Mouse (Mus musculus) limb, embryonic 10.5 days (tissue): ENCODE measurements around the gene Chrna9. TPM values are rescaled to one million over a fixed set of nuclear protein-coding genes. Genes with fewer than 3 reads are reported as not detected.

Source experiments
- DNase-seq: peaks from one replicate; pipeline ENCODE4 v3.0.0-alpha.2; 2017; ENCODE audit warnings: low spot score
- H3K27ac ChIP-seq: fragments of 300-500 bp; sonication (generic); 2 replicates; pipeline ENCODE4 v1.5.1; 2016; ENCODE audit warnings: mild to moderate bottlenecking
- H3K27me3 ChIP-seq: fragments of 300-500 bp; sonication (generic); 2 replicates; pipeline ENCODE4 v1.6.1; 2016; ENCODE audit warnings: low read depth, mild to moderate bottlenecking; ENCODE audit not compliant: poor library complexity, severe bottlenecking
- H3K36me3 ChIP-seq: fragments of 300-500 bp; sonication (generic); 2 replicates; pipeline ENCODE4 v1.6.1; 2016; ENCODE audit warnings: mild to moderate bottlenecking, moderate library complexity
- H3K4me1 ChIP-seq: fragments of 300-500 bp; sonication (generic); 2 replicates; pipeline ENCODE4 v1.6.1; 2016
- H3K4me3 ChIP-seq: fragments of 300-500 bp; sonication (generic); 2 replicates; pipeline ENCODE4 v1.5.1; 2016; ENCODE audit warnings: mild to moderate bottlenecking, moderate library complexity
- H3K9me3 ChIP-seq: fragments of 300-500 bp; sonication (generic); replicated peaks from 2 replicates; pipeline ENCODE4 v1.6.1; 2016; ENCODE audit warnings: mild to moderate bottlenecking
- WGBS: fragments of 180-500 bp; shearing (Covaris S2); methylation state at CpG from one replicate; pipeline ENCODE4 v1.1.7; 2016; 5-methylcytosine and 5-hydroxymethylcytosine counted together
- polyA plus RNA-seq: library from polyadenylated mRNA; unstranded; fragments of >200 nt; fragmentation: Nextera tagmentation; extraction: Ambion mirVana; gene quantifications from 2 replicates; pipeline ENCODE4 v1.2.1, GENCODE M21; 2016

Gene Chrna9
- polyA plus RNA-seq, 1 experiment from 2014 or later = 0.23 TPM

DNA sequence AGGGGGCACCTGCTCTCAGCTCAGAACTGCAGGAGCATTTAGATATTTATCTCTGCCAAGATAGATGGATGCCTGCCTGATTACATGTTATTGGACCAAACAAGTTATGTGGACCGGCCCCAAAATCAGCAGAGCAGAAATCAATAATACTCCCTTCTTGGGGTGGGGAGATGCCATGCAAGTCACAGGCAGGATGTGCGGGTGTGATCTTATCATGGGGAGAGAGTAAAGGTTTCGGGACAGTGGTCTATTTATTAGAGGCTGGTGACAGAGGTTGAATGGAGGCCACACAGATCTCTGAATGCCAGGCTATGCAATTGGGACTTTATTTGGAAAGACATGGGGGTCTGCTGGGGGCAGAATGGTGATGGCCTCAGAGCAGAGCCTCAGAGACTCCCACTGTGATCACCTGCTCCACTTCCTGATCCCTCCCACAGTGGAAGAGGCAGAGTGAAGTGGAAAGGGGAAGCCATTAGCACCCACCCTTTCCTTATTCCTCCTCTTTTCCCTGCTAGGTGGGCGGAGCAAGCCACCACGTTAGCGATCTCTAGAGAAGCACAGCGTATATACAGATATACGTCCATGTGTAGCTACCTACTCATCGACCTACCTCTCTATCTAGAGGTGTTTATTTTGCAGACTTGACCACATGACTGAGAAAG lies 13.1 kb upstream of the Chrna9 start:
- Histone ChIP-seq H3K27ac (no peak overlapping the region), H3K4me3 (no peak overlapping the region), H3K9me3 (no peaks in the 10 kb centered on the region), H3K27me3 (no peaks in the 10 kb centered on the region), H3K36me3 (no peaks in the 10 kb centered on the region), H3K4me1 (peaks cover 12% of the 10 kb centered on the region)
- 80% methylated on average over 9 of the region's 9 CpGs for WGBS
- no peak for DNase-seq

DNA sequence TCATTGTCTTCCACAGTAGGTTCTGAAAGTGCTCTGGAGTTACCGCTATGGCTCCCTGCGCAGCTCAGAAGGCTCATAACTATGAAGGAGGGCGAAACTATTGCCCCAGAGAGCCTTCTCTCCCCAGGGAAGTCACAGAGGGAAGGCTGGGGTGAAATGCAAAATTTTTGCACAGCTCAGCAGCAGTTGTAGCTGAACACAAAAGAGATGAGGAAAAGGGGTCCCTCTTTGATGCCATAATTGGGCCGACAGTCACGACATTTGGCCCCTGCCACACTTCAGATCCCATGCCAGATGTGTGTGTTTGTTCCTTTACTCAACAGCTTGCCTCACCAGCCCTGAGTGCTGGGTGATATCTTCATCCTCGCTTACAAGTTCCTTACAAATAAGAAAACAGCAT lies 8.1 kb upstream of the Chrna9 start:
- Histone ChIP-seq H3K27ac (no peak overlapping the region), H3K4me1 (no peaks in the 10 kb centered on the region), H3K27me3 (no peaks in the 10 kb centered on the region), H3K36me3 (no peaks in the 10 kb centered on the region), H3K4me3 (no peak overlapping the region), H3K9me3 (no peaks in the 10 kb centered on the region)
- no peak for DNase-seq
- WGBS = 76% methylated on average over 6 of the region's 6 CpGs

DNA sequence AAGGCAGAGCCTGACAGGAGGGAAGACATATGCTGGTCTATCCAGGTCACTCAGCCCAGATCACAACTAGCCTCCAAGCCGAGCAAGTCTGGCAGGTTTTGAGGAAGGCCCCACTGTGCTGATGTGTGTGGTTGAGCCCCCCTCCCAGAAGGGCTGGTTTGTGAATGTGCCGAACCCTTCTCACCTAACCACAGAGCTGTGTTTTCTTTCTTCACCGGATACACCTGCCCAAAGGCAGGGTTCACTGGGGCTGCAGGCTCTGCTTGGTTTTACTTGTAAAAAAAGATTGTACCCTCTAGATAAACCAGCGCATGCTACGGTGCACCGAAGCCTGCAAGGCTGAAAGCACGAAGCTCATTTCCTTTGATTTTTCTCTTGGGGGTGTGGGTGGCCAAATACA lies 5.6 kb upstream of the Chrna9 start:
- no peaks in the 10 kb centered on the region for H3K27me3 ChIP-seq
- H3K27ac ChIP-seq = no peak overlapping the region
- no peaks in the 10 kb centered on the region for H3K9me3 ChIP-seq
- no peak for DNase-seq
- WGBS = 74% methylated on average over 7 of the region's 7 CpGs
- H3K4me1 ChIP-seq = no peaks in the 10 kb centered on the region
- H3K4me3 ChIP-seq = no peak overlapping the region
- no peaks in the 10 kb centered on the region for H3K36me3 ChIP-seq

DNA sequence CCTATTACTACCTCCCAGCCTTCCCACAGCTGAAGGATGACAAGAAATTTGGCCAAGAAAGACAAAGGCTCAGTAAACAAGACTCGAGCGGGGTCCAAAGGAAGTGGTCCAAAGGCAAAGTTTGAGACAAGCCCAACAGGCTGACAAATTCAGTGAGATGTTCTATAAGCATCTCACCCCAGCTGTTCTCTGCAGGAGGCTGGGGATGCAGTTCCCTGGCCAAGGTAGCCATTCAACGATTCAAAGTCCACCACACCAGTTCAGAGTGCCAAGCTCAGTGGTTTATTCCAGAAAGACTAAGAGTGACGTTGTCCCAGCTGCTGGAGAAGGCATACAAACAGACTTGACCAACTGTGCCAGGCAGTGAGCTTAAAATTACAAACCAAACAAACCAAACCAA lies 4.5 kb upstream of the Chrna9 start:
- 89% methylated on average over 4 of the region's 4 CpGs for WGBS
- no peak overlapping the region for H3K4me3 ChIP-seq
- DNase-seq = no peak

DNA sequence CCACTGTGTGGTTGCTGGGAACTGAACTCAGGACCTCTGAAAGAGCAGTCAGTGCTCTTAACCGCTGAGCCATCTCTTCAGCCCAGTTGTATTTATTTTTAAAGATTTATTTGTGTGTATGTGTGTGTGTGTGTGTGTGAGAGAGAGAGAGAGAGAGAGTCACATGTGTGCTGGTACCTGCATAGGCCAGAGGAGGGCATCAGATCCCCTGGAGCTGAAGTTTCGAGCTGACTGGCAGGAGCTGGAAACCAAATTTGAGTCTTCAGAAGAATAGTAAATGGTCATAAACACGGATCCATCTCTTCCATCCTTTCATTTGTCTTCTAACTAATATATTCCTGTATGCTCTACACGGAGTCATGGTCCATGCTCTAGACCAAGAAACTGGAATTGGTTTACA lies 1.5 kb upstream of the Chrna9 start:
- no peak overlapping the region for H3K27ac ChIP-seq
- H3K9me3 ChIP-seq = no peaks in the 10 kb centered on the region
- H3K27me3 ChIP-seq = no peaks in the 10 kb centered on the region
- H3K4me3 ChIP-seq = no peak overlapping the region
- no peaks in the 10 kb centered on the region for H3K36me3 ChIP-seq
- DNase-seq = no peak
- no peaks in the 10 kb centered on the region for H3K4me1 ChIP-seq
- 86% methylated on average over 4 of the region's 4 CpGs for WGBS

More for the DNA sequence above, 4.5 kb upstream of the Chrna9 start:
- Histone ChIP-seq H3K36me3 (no peaks in the 10 kb centered on the region), H3K27ac (no peak overlapping the region), H3K27me3 (no peaks in the 10 kb centered on the region), H3K4me1 (no peaks in the 10 kb centered on the region), H3K9me3 (no peaks in the 10 kb centered on the region)

DNA sequence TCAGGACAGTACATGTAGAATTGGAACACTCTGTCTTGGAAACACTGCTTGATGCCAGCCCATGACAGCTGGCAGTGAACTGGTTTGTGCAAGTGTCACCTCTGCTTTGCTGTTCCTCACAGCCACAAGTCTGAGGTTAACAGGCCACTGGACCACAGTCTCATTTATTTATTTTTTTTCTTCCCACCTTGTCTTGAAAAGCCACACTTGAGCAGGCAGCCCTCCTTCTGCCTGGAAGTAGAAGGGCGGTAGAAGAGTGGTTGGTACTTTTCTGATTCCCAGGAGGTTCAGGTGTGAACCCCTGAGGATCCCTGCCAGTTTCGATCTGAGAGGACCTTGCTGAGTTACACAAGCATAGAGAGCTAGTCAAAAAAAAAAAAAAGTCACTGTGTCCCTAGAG lies 957 bp upstream of the Chrna9 start:
- H3K4me3 ChIP-seq = no peak overlapping the region
- no peaks in the 10 kb centered on the region for H3K9me3 ChIP-seq
- H3K27me3 ChIP-seq = no peaks in the 10 kb centered on the region
- no peak overlapping the region for H3K27ac ChIP-seq
- H3K36me3 ChIP-seq = no peaks in the 10 kb centered on the region
- DNase-seq = no peak
- no peaks in the 10 kb centered on the region for H3K4me1 ChIP-seq
- WGBS = 90% methylated on average over 2 of the region's 2 CpGs

DNA sequence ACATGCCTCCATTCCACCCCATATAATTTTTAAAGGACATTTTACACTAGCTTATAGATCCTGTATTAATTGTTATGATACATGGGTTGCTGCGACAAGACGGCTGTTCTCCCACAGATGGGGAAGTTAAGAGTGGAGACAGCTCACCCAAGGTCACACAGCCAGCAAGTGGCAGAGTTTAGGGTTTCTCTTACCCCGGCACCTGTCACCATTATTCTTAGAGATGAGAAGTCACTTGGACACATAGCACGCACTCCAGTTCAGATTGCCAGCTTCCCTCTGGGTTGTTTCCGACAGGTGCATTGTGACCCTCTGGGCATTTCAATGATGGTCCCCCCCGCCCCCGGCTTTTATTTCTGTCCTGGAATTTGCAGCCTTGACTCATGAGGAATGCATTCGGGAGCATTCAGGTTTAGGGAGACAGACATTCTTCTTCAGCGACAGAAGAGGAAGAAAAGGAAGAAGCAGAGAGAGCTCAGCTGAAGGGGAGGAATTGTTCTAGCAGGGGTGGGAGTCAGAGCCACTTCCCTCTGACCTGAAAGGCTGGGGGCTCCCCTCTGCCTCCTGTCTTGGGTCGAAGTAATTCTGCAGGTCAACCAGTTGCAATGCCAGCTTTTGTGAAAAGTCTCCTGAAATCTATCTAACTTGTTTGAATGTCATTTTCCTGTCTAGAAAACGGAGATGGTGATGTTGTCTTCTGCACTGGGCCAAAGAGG lies 2.4 kb downstream of the Chrna9 start:
- Histone ChIP-seq H3K4me3 (no peak overlapping the region), H3K27ac (no peak overlapping the region), H3K27me3 (no peaks in the 10 kb centered on the region), H3K36me3 (no peaks in the 10 kb centered on the region), H3K9me3 (no peaks in the 10 kb centered on the region), H3K4me1 (no peaks in the 10 kb centered on the region)
- DNase-seq = no peak
- WGBS = 81% methylated on average over 11 of the region's 11 CpGs

DNA sequence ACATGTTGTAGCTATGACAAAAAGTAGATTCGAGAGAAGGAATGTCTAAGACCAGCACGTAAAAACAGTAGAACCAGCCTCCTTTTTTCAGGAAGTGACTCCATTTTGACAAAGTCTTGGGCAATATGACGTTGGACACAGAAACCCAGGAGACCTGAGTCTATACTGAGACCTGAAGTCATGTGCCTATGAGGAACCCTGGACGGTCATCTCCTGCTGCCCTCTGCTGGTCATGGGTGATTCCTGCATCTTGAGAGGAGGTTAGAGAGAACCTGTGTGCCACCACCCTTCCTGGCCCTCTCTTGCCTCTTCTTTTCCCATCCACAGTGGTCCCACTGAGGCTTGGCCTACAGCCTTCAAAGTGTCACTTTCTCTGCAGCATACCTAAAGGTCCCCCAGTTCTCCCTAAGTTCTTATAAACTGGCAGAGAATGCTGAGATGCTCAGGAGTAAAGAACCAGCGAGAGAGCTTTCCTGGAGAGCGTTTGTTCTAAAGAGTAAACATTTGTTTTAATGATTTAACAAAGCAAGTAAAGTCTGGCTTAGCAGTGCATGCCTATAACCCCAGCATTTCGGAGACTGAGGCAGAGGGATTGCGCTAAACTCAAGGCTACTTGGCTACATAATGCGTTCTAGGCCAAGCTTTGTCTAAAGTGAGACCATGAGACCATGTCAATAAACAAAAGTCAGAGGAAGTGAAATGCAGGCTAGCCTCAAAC lies 3.4 kb downstream of the Chrna9 start:
- Histone ChIP-seq H3K4me1 (no peaks in the 10 kb centered on the region), H3K27me3 (no peaks in the 10 kb centered on the region), H3K36me3 (no peaks in the 10 kb centered on the region), H3K9me3 (no peaks in the 10 kb centered on the region), H3K4me3 (no peak overlapping the region), H3K27ac (no peak overlapping the region)
- 62% methylated on average over 9 of the region's 9 CpGs for WGBS
- DNase-seq = peak; percentile 84

DNA sequence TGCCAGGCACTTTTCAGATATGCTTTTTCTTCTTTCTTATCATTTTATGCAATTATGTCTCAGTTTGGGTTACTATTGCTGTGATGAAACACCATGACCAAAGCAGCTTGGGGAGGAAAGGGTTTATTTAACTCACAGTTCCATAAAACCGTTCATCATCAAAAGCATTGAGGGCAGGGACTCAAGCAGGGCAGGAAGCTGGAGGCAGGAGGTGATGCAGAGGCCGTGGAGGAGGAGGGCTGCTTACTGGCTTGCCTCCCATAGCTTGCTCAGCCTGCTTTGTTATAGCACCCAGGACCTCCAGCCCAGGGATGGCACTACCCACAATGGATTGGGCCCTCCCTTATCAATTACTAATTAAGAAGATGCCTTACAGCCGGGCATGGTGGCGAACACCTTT lies 6.4 kb downstream of the Chrna9 start:
- Histone ChIP-seq H3K36me3 (no peaks in the 10 kb centered on the region), H3K27me3 (no peaks in the 10 kb centered on the region), H3K4me1 (no peaks in the 10 kb centered on the region), H3K27ac (no peak overlapping the region), H3K9me3 (no peaks in the 10 kb centered on the region), H3K4me3 (no peak overlapping the region)
- DNase-seq = no peak
- WGBS = 74% methylated on average over 4 of the region's 4 CpGs

DNA sequence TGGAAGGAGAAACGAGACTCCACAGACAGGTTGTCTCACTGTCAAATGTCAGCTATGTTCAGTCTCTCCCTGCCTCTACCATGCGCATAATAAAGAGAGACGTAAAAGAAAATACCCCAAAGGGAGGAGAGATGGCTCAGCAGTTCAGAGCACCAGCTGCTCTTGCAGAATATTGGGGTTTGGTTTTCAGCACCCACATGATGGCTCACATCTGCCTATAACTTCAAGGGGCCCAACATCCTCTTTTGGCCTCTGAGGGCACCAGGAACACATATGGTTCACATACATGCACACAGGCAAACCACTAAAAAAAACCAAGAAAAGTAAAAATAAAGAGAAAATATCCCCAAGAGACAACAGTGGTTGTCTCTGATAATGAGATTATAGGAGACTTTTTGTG lies 15.1 kb downstream of the Chrna9 start:
- no peak overlapping the region for H3K4me3 ChIP-seq
- DNase-seq = no peak

DNA sequence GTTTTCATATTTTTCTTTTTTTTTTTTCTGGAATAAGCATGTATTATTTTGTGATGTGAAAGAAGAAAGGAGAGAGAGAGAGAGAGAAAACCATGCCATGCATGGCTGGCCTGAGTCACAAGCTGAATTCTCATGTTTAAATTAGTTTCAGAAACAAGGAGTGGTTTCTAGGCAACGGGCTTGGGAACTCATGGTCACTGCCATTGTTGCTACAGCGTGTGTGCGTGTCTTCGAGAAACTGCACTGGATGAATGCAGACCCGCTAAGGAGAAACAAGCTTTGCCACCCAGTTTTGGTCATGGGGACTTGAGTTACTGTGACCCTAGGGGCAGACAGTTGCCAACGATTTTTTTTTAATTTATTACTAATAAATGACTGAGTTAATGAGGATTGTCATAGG lies 15.5 kb downstream of the Chrna9 start:
- H3K4me3 ChIP-seq = no peak overlapping the region
- H3K36me3 ChIP-seq = no peaks in the 10 kb centered on the region
- WGBS = 76% methylated on average over 6 of the region's 6 CpGs
- H3K27me3 ChIP-seq = no peaks in the 10 kb centered on the region
- peak overlapping the region; percentile 75 for H3K27ac ChIP-seq
- H3K9me3 ChIP-seq = no peaks in the 10 kb centered on the region
- DNase-seq = no peak
- peaks cover 13% of the 10 kb centered on the region for H3K4me1 ChIP-seq

More for the DNA sequence above, 15.1 kb downstream of the Chrna9 start:
- H3K9me3 ChIP-seq = no peaks in the 10 kb centered on the region
- no peaks in the 10 kb centered on the region for H3K36me3 ChIP-seq
- no peaks in the 10 kb centered on the region for H3K27me3 ChIP-seq
- 87% methylated on average over 3 of the region's 3 CpGs for WGBS
- H3K27ac ChIP-seq = no peak overlapping the region
- peaks cover 10% of the 10 kb centered on the region for H3K4me1 ChIP-seq

DNA sequence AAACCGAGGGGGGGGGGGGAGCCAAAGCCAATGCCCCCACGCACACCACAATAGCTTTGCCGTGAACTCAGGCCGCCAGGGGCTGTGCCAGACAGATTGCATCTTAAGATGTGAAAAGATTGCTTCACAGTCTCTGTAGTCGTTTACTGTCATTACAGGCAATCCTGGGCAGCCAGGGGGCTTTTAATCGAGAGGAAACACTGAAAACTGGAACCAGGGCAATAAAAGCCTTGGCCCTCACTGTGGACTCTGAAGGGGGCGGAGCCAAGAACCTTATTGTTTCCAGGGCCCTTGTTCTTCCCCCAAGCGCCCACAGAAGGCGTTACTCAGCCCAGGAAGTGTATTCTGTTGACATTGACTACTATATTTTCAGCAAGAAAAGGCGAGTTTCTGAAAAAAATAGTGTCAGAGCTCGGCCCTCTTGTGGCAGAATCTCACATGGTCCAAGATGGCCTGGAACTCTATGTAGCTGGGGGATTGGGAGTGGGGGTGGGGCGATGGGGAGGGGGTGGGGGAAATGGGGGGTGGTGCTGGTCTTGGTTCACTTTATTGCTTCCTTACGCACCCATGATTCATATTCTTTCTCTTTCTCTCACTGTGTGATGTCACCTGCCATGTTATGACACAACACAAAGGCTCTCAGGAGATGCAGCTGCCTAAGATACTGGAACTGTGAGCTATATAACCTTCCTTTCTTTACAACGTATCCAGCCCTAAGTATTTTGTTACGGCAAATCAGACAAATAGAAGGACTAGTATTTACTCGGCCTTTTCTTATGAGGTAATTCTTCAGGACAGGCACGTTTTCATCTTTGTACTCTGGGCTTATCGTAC lies 16.2 kb downstream of the Chrna9 start:
- H3K4me1 ChIP-seq = peaks cover 18% of the 10 kb centered on the region
- no peak overlapping the region for H3K4me3 ChIP-seq
- no peak for DNase-seq
- H3K27me3 ChIP-seq = no peaks in the 10 kb centered on the region
- H3K36me3 ChIP-seq = no peaks in the 10 kb centered on the region
- H3K9me3 ChIP-seq = no peaks in the 10 kb centered on the region
- WGBS = 65% methylated on average over 18 of the region's 18 CpGs
- H3K27ac ChIP-seq = peak overlapping the region; percentile 75
